Mouse (Mus musculus) stomach, postnatal 0 days (tissue): ENCODE data around the gene Wee1.

Experiments
- CTCF ChIP-seq: IDR thresholded peaks from 2 replicates; pipeline ENCODE4 v1.5.1; 2016; ENCODE audit warnings: antibody characterized with exemption, low read depth, mild to moderate bottlenecking, moderate library complexity
- EP300 ChIP-seq: optimal IDR thresholded peaks from 2 replicates; pipeline ENCODE3; 2016; ENCODE audit warnings: antibody characterized with exemption

- TF ChIP-seq CTCF (peak; percentile 18; the same call in 1 of the 2 replicates), EP300 (no peak)
Observed at GRCm38 (mm10) chr7:110097106-110097793, 24.6 kb upstream of the Wee1 start.
